ENCODE assay signal across 8 mouse cellular contexts in the genomic region with DNA sequence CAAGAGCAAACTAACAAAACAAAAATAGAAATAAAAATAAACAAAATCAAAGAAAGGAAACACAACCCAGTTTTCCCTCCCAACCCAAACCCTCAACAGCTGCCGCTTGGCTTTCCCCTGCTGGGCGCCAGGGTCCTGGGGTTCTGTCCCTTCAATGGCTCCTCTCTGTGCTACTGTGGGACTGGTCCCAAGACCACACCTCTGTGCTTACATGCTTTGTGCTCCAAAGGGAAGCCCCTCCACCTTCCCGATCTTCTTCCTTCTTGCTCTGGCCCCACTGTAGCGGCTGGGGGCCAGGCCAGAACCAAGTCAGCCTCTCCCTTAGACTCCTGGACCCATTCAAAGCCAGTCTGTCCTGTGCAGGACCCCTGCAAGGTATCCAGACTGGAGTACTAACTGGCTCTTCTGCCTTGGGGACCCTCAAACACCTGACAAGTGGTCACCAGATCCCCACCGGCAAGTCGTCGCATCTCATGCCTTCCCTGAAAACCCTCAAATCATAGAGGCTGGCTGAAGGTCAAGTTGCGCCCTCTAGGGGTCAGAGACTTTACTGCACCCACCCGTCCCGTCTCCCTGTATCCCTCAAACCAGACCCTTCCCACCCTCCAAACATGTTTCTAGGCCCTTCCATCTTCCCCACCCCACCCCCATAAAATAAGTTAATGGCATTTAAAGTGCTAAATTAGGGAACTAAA. TPM values are rescaled to one million over a fixed set of nuclear protein-coding genes. Genes with fewer than 3 reads are reported as not detected.
DNase-seq lines count a peak whose midpoint lies in the region; ATAC-seq and TF ChIP-seq lines count a peak whose summit lies in the region.

No protein-coding gene starts in this region.

- peak; percentile 76 for TF ChIP-seq CTCF in forebrain, postnatal 0 days (IDR thresholded peaks at IDR 0.05; ENCODE audit: low read depth)

- H3K4me3 ChIP-seq in midbrain, embryonic 14.5 days (replicated peaks; ENCODE audit: low read depth, low read length), result no peak overlapping the region
- no peak overlapping the region for H3K4me3 ChIP-seq in midbrain, embryonic 13.5 days (replicated peaks)
- peak overlapping the region; percentile 27 for H3K4me3 ChIP-seq in brown adipose tissue, adult 24 weeks (ENCODE audit: insufficient read depth, low read depth, low read length)
- H3K4me3 ChIP-seq in forebrain, postnatal 0 days (ENCODE audit: low read depth, low read length), result no peak overlapping the region
- H3K4me3 ChIP-seq in hindbrain, embryonic 12.5 days, result no peak overlapping the region
- no peak overlapping the region for H3K4me3 ChIP-seq in limb, embryonic 14.5 days (replicated peaks; ENCODE audit: low read length)

- H3K9ac ChIP-seq in midbrain, embryonic 14.5 days (replicated peaks; ENCODE audit: low read length), result no peak overlapping the region
- no peak overlapping the region for H3K9ac ChIP-seq in midbrain, embryonic 13.5 days (replicated peaks)
- H3K9ac ChIP-seq in forebrain, postnatal 0 days, result no peak overlapping the region
- no peak overlapping the region for H3K9ac ChIP-seq in hindbrain, embryonic 12.5 days
- H3K9ac ChIP-seq in limb, embryonic 14.5 days (ENCODE audit: low read depth, low read length, severe bottlenecking), result no peak overlapping the region

- no peaks in the 10 kb centered on the region for H3K9me3 ChIP-seq in midbrain, embryonic 14.5 days (ENCODE audit: control insufficient read depth, low read length)
- no peaks in the 10 kb centered on the region for H3K9me3 ChIP-seq in midbrain, embryonic 13.5 days
- H3K9me3 ChIP-seq in forebrain, postnatal 0 days (ENCODE audit: low read length), result no peaks in the 10 kb centered on the region
- no peaks in the 10 kb centered on the region for H3K9me3 ChIP-seq in hindbrain, embryonic 12.5 days (replicated peaks)
- no peaks in the 10 kb centered on the region for H3K9me3 ChIP-seq in limb, embryonic 14.5 days (ENCODE audit: control insufficient read depth, low read length)

- DNase-seq in midbrain, embryonic 14.5 days, result peak; percentile 72
- DNase-seq in forebrain, postnatal 0 days, result peak; percentile 69
- peak; percentile 49 for DNase-seq in limb, embryonic 14.5 days (ENCODE audit: low spot score)
- DNase-seq in naive thymus-derived CD4-positive, alpha-beta T cell, adult 2 months (ENCODE audit: low read depth), result peak; percentile 66
- peak; percentile 42 to 49 for DNase-seq in thymus, adult 18-20 months

- H3K27me3 ChIP-seq in midbrain, embryonic 14.5 days (ENCODE audit: control insufficient read depth, insufficient read depth, low read length), result no peaks in the 10 kb centered on the region
- H3K27me3 ChIP-seq in midbrain, embryonic 13.5 days, result no peaks in the 10 kb centered on the region
- no peaks in the 10 kb centered on the region for H3K27me3 ChIP-seq in forebrain, postnatal 0 days (ENCODE audit: insufficient read depth, low read length)
- H3K27me3 ChIP-seq in hindbrain, embryonic 12.5 days, result no peaks in the 10 kb centered on the region; the same call in 1 of the 2 replicates
- H3K27me3 ChIP-seq in limb, embryonic 14.5 days (ENCODE audit: control insufficient read depth, insufficient read depth, low read length), result no peaks in the 10 kb centered on the region

- no peak overlapping the region for H3K4me2 ChIP-seq in midbrain, embryonic 14.5 days (ENCODE audit: low read length)
- H3K4me2 ChIP-seq in midbrain, embryonic 13.5 days (replicated peaks), result no peak overlapping the region
- no peak overlapping the region for H3K4me2 ChIP-seq in forebrain, postnatal 0 days (ENCODE audit: low read depth)
- no peak overlapping the region for H3K4me2 ChIP-seq in hindbrain, embryonic 12.5 days (replicated peaks)
- H3K4me2 ChIP-seq in limb, embryonic 14.5 days (replicated peaks; ENCODE audit: low read depth, low read length, severe bottlenecking), result no peak overlapping the region

- no peak overlapping the region for H3K27ac ChIP-seq in midbrain, embryonic 14.5 days (replicated peaks; ENCODE audit: low read depth, low read length)
- H3K27ac ChIP-seq in midbrain, embryonic 13.5 days, result no peak overlapping the region
- H3K27ac ChIP-seq in brown adipose tissue, adult 24 weeks (replicated peaks; ENCODE audit: low read depth, low read length), result no peak overlapping the region
- no peak overlapping the region; the same call in 1 of the 2 replicates for H3K27ac ChIP-seq in forebrain, postnatal 0 days (ENCODE audit: low read depth, low read length)
- H3K27ac ChIP-seq in hindbrain, embryonic 12.5 days, result no peak overlapping the region
- no peak overlapping the region for H3K27ac ChIP-seq in limb, embryonic 14.5 days (replicated peaks; ENCODE audit: low read depth, low read length)

- no peak for TF ChIP-seq POLR2A in limb, embryonic 14.5 days (IDR thresholded peaks at IDR 0.05; ENCODE audit: borderline replicate concordance, extremely low read depth, insufficient read depth, insufficient read length)

- peaks cover 24% of the 10 kb centered on the region for H3K36me3 ChIP-seq in midbrain, embryonic 14.5 days (ENCODE audit: control insufficient read depth, insufficient read depth, low read length)
- H3K36me3 ChIP-seq in midbrain, embryonic 13.5 days, result peaks cover 19% of the 10 kb centered on the region
- peaks cover 22% of the 10 kb centered on the region for H3K36me3 ChIP-seq in forebrain, postnatal 0 days (ENCODE audit: insufficient read depth)
- H3K36me3 ChIP-seq in hindbrain, embryonic 12.5 days, result peaks cover 19% of the 10 kb centered on the region
- H3K36me3 ChIP-seq in limb, embryonic 14.5 days (ENCODE audit: control insufficient read depth, insufficient read depth, low read length), result no peaks in the 10 kb centered on the region

- H3K4me1 ChIP-seq in midbrain, embryonic 14.5 days (ENCODE audit: control insufficient read depth, insufficient read depth, low read length), result peaks cover 7% of the 10 kb centered on the region; the same call in 1 of the 2 replicates
- peaks cover 24% of the 10 kb centered on the region for H3K4me1 ChIP-seq in midbrain, embryonic 13.5 days (replicated peaks)
- H3K4me1 ChIP-seq in brown adipose tissue, adult 24 weeks (ENCODE audit: control insufficient read depth, insufficient read depth, insufficient read length, low read length), result no peaks in the 10 kb centered on the region
- no peaks in the 10 kb centered on the region for H3K4me1 ChIP-seq in forebrain, postnatal 0 days (ENCODE audit: insufficient read depth)
- peaks cover 28% of the 10 kb centered on the region for H3K4me1 ChIP-seq in hindbrain, embryonic 12.5 days
- H3K4me1 ChIP-seq in limb, embryonic 14.5 days (ENCODE audit: control insufficient read depth, insufficient read depth, low read length), result no peaks in the 10 kb centered on the region

- WGBS in midbrain, embryonic 14.5 days, result 23% methylated on average over 10 of the region's 10 CpGs
- WGBS in midbrain, embryonic 13.5 days, result 25% methylated on average over 10 of the region's 10 CpGs
- 27% methylated on average over 10 of the region's 10 CpGs for WGBS in forebrain, postnatal 0 days
- WGBS in hindbrain, embryonic 12.5 days, result 16% methylated on average over 10 of the region's 10 CpGs
- WGBS in limb, embryonic 14.5 days, result 33% methylated on average over 10 of the region's 10 CpGs

- no peak for ATAC-seq in midbrain, embryonic 14.5 days (ENCODE audit: low FRiP score, low TSS enrichment)
- no peak for ATAC-seq in midbrain, embryonic 13.5 days
- ATAC-seq in forebrain, postnatal 0 days, result peak; percentile 36; the same call in 1 of the 2 replicates
- ATAC-seq in hindbrain, embryonic 12.5 days (ENCODE audit: low FRiP score), result peak; percentile 47; the same call in 1 of the 2 replicates
- ATAC-seq in limb, embryonic 14.5 days (ENCODE audit: low FRiP score, low read depth), result no peak; the same call in 1 of the 2 replicates

RNA-seq across cellular contexts. Expression of gene 4933428G20Rik, which starts 11.0 kb away (rescaled TPM):
- polyA plus RNA-seq in midbrain, embryonic 14.5 days (2014; fragmentation: Nextera tagmentation; extraction: Ambion mirVana), result 0.51 TPM in 1 of 2 replicates, not detected in the other
- 0.88 and 1.2 TPM in 2 replicates for polyA plus RNA-seq in midbrain, embryonic 13.5 days (2015; fragmentation: Nextera tagmentation; extraction: Ambion mirVana)
- not detected in 2 replicates for polyA plus RNA-seq in brown adipose tissue, adult 24 weeks (2012; ENCODE audit: insufficient read depth, insufficient read length, missing spikeins)
- total RNA-seq in forebrain, postnatal 0 days (2014; rRNA removed), result 0.38 TPM in 1 of 2 replicates, not detected in the other
- polyA plus RNA-seq in forebrain, postnatal 0 days (2015; fragmentation: Nextera tagmentation; extraction: Ambion mirVana), result 0.25 TPM in 1 of 2 replicates, not detected in the other
- 0.85 and 0.94 TPM in 2 replicates for polyA plus RNA-seq in hindbrain, embryonic 12.5 days (2016; fragmentation: Nextera tagmentation; extraction: Ambion mirVana)
- polyA plus RNA-seq in limb, embryonic 14.5 days (2012; rRNA removed), result not detected in 2 replicates
- 0.19 and 0.36 TPM in 2 replicates for polyA plus RNA-seq in limb, embryonic 14.5 days (2014; fragmentation: Nextera tagmentation; extraction: Ambion mirVana)

Comparison
In these comparisons a context has a peak if more than half of its experiments do, and no peak if none do; other contexts are left out.
1. ATAC-seq: peak in forebrain, postnatal 0 days (single experiment) and hindbrain, embryonic 12.5 days (single experiment); none in midbrain, embryonic 14.5 days (single experiment), midbrain, embryonic 13.5 days (single experiment) and limb, embryonic 14.5 days (single experiment).
2. Peak in every context shown above with its lines, with median percentiles within 50 percentile points of each other: DNase-seq.